Mouse (Mus musculus) liver, embryonic 11.5 days (tissue): ENCODE data around the gene Xpo6. TPM values are rescaled to one million over a fixed set of nuclear protein-coding genes. Genes with fewer than 3 reads are reported as not detected.

Experiments used
- ATAC-seq: fragments of 200-750 bp; cut with Nextera tagmentation; replicated peaks from 2 replicates; pipeline ENCODE4 v1.8.0; 2017; ENCODE audit warnings: moderate number of reproducible peaks, mild to moderate bottlenecking, moderate TSS enrichment, moderate library complexity; ENCODE audit not compliant: low FRiP score
- DNase-seq: peaks from one replicate; pipeline ENCODE4 v3.0.0-alpha.2; 2017; ENCODE audit warnings: low spot score
- H3K27ac ChIP-seq: fragments of 300-500 bp; sonication (generic); 2 replicates; pipeline ENCODE4 v1.5.1; 2014; ENCODE audit warnings: mild to moderate bottlenecking, low read depth, low read length, control low read depth
- H3K27me3 ChIP-seq: fragments of 300-500 bp; sonication (generic); replicated peaks from 2 replicates; pipeline ENCODE4 v1.6.1; 2014; ENCODE audit warnings: low read length, mixed read lengths; ENCODE audit not compliant: control insufficient read depth, insufficient read depth
- H3K36me3 ChIP-seq: fragments of 300-500 bp; sonication (generic); 2 replicates; pipeline ENCODE4 v1.6.1; 2014; ENCODE audit warnings: mild to moderate bottlenecking, low read length, moderate library complexity, mixed read lengths; ENCODE audit not compliant: control insufficient read depth, insufficient read depth
- H3K4me1 ChIP-seq: fragments of 300-500 bp; sonication (generic); replicated peaks from 2 replicates; pipeline ENCODE4 v1.6.1; 2014; ENCODE audit warnings: low read length, mixed read lengths; ENCODE audit not compliant: control insufficient read depth, insufficient read depth
- H3K4me2 ChIP-seq: fragments of 300-500 bp; sonication (generic); 2 replicates; pipeline ENCODE4 v1.6.1; 2014; ENCODE audit warnings: mild to moderate bottlenecking, control low read depth, moderate library complexity
- H3K4me3 ChIP-seq: fragments of 300-500 bp; sonication (generic); 2 replicates; pipeline ENCODE4 v1.5.1; 2014; ENCODE audit warnings: low read depth, low read length, control low read depth
- H3K9ac ChIP-seq: fragments of 300-500 bp; sonication (generic); 2 replicates; pipeline ENCODE4 v1.6.1; 2014; ENCODE audit warnings: low read depth, low read length, control low read depth
- H3K9me3 ChIP-seq: fragments of 300-500 bp; sonication (generic); 2 replicates; pipeline ENCODE4 v1.6.1; 2016; ENCODE audit warnings: low read length, inconsistent platforms, mixed read lengths; ENCODE audit not compliant: control insufficient read depth
- WGBS: fragments of 180-500 bp; shearing (Covaris S2); extraction: QIAGEN DNeasy Blood & Tissue Kit; methylation state at CpG from one replicate; pipeline ENCODE4 v1.1.7; 2014; 5-methylcytosine and 5-hydroxymethylcytosine counted together
- polyA plus RNA-seq: library from polyadenylated mRNA; unstranded; fragments of >200 nt; fragmentation: Nextera tagmentation; extraction: Ambion mirVana; gene quantifications from 2 replicates; pipeline ENCODE4 v1.2.1, GENCODE M21; 2014

The Xpo6 gene
- polyA plus RNA-seq, 1 experiment from 2014 or later, result 59.7 TPM

DNA sequence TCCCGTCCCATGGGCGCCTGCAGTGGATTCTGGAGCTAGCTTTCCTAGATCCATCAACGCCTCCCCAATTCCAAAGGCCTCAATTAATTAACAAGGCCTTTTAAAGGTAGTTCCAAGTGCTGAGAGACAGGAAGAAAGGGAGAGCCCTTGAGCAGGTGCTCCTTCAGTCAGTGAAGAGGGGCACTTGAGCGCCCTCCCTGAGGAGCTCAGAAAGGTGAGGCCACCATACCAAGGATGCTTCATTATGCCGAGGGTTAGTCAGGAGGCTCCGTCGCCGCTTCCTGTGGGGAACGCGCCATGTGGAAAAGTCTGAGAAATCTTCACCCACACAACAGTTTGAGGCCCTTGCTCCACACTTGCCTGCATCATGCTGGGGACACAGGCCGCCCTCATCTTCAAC lies 99.9 kb downstream of the Xpo6 start:
- Histone ChIP-seq H3K4me2 (no peak overlapping the region), H3K4me3 (no peak overlapping the region), H3K36me3 (peaks cover 35% of the 10 kb centered on the region), H3K4me1 (no peaks in the 10 kb centered on the region), H3K27ac (no peak overlapping the region), H3K9ac (no peak overlapping the region), H3K27me3 (no peaks in the 10 kb centered on the region), H3K9me3 (no peaks in the 10 kb centered on the region)
- DNase-seq (no peak), ATAC-seq (no peak)
- WGBS, result 91% methylated on average over 11 of the region's 11 CpGs

DNA sequence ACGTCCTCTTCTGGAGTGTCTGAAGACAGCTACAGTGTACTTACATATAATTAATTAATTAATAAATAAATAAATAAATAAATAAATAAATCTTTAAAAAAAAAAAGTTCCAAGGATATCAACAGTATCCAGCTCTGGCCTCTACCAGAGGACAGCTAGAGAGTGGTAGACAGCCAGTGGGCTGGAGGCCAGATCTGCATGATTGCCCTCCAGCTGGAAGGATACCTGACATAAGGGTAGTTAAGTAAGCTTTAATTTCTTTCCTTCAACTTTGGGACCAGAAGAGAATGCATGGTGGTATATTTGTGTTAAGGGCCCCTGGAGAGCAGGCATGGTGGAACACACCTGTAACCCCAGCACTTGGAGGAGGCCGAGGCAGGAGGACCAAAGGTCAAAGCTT lies 100.5 kb downstream of the Xpo6 start:
- peaks cover 31% of the 10 kb centered on the region for H3K36me3 ChIP-seq

DNA sequence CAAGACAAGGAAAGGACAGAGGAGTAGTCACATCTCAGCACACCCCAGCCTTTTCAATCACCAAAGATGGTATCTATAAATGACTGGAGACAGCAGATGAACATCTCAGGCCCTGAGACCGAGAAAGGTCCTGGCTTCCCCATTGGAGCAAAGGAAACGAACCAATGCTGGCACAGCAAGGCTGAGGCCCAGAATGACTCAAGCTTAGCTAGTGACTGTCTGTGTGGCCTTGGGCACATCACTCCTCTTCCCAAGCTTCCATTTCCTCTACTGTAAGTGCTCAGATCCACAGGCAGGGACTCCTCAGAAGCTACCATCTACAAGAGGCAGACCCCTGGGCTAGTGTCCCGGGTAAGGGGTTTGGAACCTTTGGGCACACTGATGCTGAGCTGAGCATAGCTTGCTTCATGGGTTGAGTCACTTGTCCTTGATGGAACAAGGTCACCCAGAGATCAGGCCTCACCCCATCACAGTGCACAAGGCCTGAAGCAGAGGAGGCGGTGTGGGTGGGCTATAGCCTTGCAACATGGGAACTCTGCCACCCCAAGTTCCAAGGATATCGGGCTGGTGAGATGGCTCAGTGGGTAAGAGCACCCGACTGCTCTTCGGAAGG lies 101.0 kb downstream of the Xpo6 start:
- no peak for DNase-seq
- Histone ChIP-seq H3K4me3 (no peak overlapping the region), H3K27me3 (no peaks in the 10 kb centered on the region), H3K9ac (no peak overlapping the region), H3K4me2 (no peak overlapping the region), H3K9me3 (no peaks in the 10 kb centered on the region), H3K4me1 (no peaks in the 10 kb centered on the region), H3K27ac (no peak overlapping the region), H3K36me3 (peaks cover 29% of the 10 kb centered on the region)
- 94% methylated on average over 7 of the region's 7 CpGs for WGBS
- no peak; the same call in 1 of the 2 replicates for ATAC-seq

More for the DNA sequence above, 100.5 kb downstream of the Xpo6 start:
- Histone ChIP-seq H3K4me1 (no peaks in the 10 kb centered on the region), H3K4me3 (no peak overlapping the region), H3K27me3 (no peaks in the 10 kb centered on the region), H3K27ac (no peak overlapping the region), H3K9me3 (no peaks in the 10 kb centered on the region), H3K9ac (no peak overlapping the region), H3K4me2 (no peak overlapping the region)
- 81% methylated on average over 2 of the region's 2 CpGs for WGBS
- no peak for ATAC-seq
- no peak for DNase-seq

DNA sequence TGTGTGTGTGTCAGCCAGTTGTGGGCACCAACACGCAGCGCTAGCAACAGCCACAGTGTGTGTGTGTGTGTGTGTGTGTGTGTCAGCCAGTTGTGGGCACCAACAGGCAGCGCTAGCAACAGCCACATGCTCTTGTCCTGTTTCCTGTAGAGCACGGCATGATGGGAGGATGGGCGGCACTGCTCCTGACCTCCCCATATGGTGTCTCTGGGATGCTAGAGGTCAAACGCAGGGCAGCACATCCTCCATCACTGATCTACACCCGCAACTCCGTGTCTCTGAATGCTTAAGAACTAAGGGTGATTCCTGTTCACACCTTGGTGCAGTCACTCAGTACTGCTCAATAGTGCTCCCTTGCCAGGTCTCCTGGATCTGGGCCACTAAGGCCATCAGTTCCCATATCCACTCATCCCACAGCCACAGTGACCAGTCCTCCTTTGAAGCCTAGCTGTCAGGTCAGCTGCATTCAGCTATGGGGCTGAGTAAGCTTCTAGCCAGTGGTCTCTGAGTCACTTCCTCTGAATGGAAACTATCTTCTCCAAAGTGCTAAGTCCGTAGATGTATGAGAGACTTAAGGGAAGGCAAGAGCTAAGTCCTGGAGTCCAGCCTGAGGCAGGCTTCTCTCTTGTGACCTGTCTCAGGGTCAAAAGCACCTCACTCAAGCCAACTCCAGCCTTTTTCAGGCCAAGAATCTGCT lies 102.9 kb downstream of the Xpo6 start:
- Histone ChIP-seq H3K4me2 (no peak overlapping the region), H3K27me3 (no peaks in the 10 kb centered on the region), H3K4me1 (no peaks in the 10 kb centered on the region), H3K9me3 (no peaks in the 10 kb centered on the region), H3K4me3 (no peak overlapping the region), H3K9ac (no peak overlapping the region), H3K36me3 (peaks cover 19% of the 10 kb centered on the region), H3K27ac (no peak overlapping the region; the same call in 1 of the 2 replicates)
- 77% methylated on average over 8 of the region's 9 CpGs for WGBS
- DNase-seq (no peak), ATAC-seq (no peak)

DNA sequence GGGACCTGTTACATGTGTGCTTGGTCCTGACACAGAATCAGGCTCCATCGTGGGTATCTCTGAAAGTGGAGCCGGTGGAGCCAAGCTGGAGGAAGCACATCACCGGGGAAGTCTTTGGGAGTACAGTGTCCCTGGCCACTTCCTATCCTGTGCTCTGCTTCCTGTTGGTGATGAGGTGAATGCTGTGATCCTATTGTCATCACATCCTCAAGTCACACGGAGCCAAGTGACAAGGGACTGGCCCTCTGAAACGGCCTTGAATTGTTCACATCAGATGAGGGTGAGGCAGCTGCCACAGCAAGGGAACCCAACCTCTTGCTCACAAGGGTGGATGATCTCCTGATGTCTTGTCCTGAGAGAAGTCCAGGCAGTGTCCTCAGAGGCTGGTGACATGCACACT lies 103.7 kb downstream of the Xpo6 start:
- Histone ChIP-seq H3K4me1 (no peaks in the 10 kb centered on the region), H3K4me2 (no peak overlapping the region), H3K9me3 (no peaks in the 10 kb centered on the region), H3K4me3 (no peak overlapping the region), H3K9ac (no peak overlapping the region), H3K36me3 (peaks cover 12% of the 10 kb centered on the region), H3K27ac (no peak overlapping the region), H3K27me3 (no peaks in the 10 kb centered on the region)
- DNase-seq (no peak), ATAC-seq (no peak)
- 58% methylated on average over 5 of the region's 5 CpGs for WGBS

DNA sequence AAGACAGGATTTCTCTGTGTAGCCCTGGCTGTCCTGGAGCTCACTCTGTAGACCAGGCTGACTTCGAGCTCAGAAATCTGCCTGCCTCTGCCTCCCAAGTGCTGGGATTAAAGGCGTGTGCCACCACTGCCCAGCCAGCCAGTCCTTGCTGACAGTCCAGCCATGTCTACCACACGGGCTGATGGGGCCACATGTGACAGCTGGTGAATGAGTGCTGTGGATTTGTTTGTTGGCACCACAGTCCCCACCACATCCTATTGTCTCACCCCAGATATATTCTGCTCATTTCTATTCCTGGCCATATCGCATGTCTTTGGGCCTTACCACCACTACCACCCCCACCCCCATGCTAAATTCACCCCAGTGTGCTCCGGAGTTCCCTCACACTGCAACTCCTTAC lies 105.6 kb downstream of the Xpo6 start:
- WGBS, result 84% methylated on average over 5 of the region's 5 CpGs
- H3K4me3 ChIP-seq, result no peak overlapping the region
- no peaks in the 10 kb centered on the region for H3K36me3 ChIP-seq
- no peaks in the 10 kb centered on the region for H3K9me3 ChIP-seq
- no peak overlapping the region for H3K4me2 ChIP-seq
- H3K9ac ChIP-seq, result no peak overlapping the region
- H3K27ac ChIP-seq, result no peak overlapping the region
- ATAC-seq (no peak), DNase-seq (no peak)
- no peaks in the 10 kb centered on the region for H3K27me3 ChIP-seq
- no peaks in the 10 kb centered on the region for H3K4me1 ChIP-seq

DNA sequence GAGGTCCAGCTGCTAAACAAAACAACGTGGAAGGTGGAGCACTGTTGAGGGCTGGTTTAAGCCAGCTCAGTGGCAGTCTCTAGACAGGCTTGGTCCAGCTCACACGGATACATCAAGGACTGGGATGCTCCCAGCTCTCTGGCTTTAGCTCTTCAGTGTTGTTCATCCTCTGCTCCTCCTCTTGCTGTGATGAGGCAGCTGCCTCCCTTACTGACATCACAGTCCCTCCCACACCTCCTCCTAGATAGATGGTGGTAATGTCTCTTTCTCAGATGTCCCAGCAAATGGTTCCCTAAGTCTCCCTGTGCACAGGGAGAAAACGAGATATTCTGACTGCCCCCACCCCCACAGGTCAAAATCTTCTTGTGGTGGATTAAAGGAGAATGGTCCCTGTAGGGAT lies 107.1 kb downstream of the Xpo6 start:
- Histone ChIP-seq H3K9ac (no peak overlapping the region), H3K27ac (no peak overlapping the region), H3K4me1 (no peaks in the 10 kb centered on the region), H3K4me2 (no peak overlapping the region), H3K9me3 (no peaks in the 10 kb centered on the region), H3K4me3 (no peak overlapping the region), H3K36me3 (no peaks in the 10 kb centered on the region), H3K27me3 (no peaks in the 10 kb centered on the region)
- ATAC-seq (no peak), DNase-seq (no peak)
- WGBS, result 35% methylated on average over 3 of the region's 3 CpGs

DNA sequence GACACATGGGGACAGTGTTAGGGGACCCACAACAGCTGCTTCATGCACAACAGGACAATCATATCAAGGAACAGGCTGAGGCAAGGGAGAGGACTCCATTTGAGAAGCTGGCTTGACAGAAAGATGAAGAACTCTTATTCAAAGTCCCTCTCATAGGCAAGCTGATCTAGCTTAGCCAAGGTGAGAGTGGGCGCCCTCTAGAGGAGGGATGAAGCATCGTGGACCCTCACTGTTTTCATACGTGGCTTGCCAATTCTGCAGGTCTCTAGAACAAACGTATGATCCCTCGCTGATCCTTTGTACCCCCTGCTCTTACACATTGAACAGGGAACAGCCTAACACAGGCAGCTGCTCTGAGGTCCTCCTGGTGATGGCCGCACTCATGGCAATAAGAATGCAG lies 110.5 kb downstream of the Xpo6 start:
- WGBS, result 14% methylated on average over 6 of the region's 6 CpGs
- Histone ChIP-seq H3K4me3 (no peak overlapping the region), H3K4me2 (no peak overlapping the region), H3K4me1 (no peaks in the 10 kb centered on the region), H3K9ac (no peak overlapping the region), H3K36me3 (no peaks in the 10 kb centered on the region), H3K27ac (no peak overlapping the region), H3K9me3 (no peaks in the 10 kb centered on the region), H3K27me3 (no peaks in the 10 kb centered on the region; the same call in 1 of the 2 replicates)
- ATAC-seq, result no peak
- no peak for DNase-seq

DNA sequence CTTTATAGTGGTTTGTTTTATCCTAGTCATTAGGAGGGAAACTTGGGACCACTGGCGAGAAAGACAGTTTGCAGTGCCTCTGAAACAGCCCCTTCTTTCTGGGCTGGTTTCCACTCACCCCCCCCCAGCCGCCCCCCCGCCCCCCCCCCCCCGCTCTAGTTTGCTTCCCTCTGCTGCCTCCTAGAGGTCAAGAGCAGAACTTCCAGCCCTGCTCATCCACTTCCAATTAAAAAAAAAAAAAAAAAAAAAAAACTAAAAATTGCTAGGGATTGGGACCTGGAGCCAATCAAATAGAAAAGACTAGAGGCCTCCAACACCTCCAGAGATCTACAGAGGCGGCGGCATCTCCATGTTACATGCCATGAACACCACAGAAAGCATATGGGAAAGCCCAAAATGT lies 112.1 kb downstream of the Xpo6 start:
- Histone ChIP-seq H3K4me1 (no peaks in the 10 kb centered on the region), H3K27me3 (peaks cover 14% of the 10 kb centered on the region), H3K36me3 (no peaks in the 10 kb centered on the region), H3K4me2 (no peak overlapping the region), H3K9me3 (no peaks in the 10 kb centered on the region), H3K9ac (no peak overlapping the region), H3K27ac (no peak overlapping the region), H3K4me3 (no peak overlapping the region)
- DNase-seq (no peak), ATAC-seq (no peak)
- WGBS, result 11% methylated on average over 5 of the region's 6 CpGs
